Mouse (Mus musculus): ENCODE data around the gene Slc35a3.
"Not testable (repeated sequence)": the region's sequence is repeated elsewhere in the genome, so short reads cannot be mapped to it uniquely, and the experiment has no call there.

The Slc35a3 gene

GRCm38 (mm10) chr3:116712436-116712881, at the start of gene Slc35a3:
Slc35a3 (minus strand) TSS chr3:116712831.
- DNase-seq (ENCODE audit: inconsistent age in 2 of 2, low spot score in 1 of 2) = no peak

DNA sequence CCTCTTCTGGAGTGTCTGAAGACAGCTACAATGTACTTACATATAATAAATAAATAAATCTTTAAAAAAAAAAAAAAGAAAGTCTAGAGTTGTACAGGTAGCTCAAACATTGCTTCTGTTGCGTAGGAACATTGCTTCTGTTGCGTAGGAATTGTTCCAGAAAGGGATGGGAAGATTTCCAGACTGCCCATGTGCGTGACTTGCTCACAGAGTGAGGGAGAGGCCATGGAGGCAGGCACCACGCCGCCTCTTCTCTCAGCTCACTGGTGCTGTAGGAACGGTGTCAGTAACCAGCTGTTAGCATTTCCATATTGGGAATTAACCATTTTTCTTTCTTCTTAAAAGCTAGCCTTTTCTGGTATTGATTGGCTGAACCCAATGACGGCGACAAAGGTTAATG, 40.2 kb upstream of the Slc35a3 start:
- no peak for DNase-seq (ENCODE audit: inconsistent age in 2 of 2, low spot score in 1 of 2)

DNA sequence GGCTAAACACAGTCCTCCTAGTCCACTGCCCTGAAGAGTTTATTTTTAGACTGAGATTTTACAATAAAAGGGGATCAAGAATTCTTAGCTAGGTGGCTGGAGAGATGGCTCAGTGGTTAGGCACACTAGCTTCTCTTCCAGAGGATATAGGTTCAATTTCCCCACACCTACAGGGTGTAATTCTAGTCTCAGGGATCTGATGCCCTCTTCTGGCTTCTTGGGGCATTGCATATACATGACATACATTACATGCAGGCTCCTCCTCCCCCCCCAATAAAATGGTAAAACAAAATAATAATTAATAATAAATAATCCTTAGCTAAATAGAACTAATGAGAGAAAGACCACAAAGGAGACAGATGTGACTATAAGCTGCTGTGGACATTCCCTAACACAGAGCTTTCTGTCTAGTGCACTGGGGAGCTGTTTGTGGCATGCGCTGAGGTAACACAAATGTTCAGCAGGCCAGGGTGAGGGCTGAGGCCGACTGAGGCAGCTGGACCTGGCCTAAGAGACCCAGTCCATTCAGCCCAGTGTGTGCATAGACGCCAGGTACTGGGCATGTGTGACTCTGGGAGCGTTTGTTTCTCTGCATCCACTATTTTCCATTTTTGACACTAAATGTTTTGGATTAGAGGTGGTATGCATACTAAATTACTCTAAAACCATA, 38.7 kb upstream of the Slc35a3 start:
- DNase-seq (ENCODE audit: inconsistent age in 2 of 2, low spot score in 1 of 2) = peak in 1 of 2 experiments; percentile 74

DNA sequence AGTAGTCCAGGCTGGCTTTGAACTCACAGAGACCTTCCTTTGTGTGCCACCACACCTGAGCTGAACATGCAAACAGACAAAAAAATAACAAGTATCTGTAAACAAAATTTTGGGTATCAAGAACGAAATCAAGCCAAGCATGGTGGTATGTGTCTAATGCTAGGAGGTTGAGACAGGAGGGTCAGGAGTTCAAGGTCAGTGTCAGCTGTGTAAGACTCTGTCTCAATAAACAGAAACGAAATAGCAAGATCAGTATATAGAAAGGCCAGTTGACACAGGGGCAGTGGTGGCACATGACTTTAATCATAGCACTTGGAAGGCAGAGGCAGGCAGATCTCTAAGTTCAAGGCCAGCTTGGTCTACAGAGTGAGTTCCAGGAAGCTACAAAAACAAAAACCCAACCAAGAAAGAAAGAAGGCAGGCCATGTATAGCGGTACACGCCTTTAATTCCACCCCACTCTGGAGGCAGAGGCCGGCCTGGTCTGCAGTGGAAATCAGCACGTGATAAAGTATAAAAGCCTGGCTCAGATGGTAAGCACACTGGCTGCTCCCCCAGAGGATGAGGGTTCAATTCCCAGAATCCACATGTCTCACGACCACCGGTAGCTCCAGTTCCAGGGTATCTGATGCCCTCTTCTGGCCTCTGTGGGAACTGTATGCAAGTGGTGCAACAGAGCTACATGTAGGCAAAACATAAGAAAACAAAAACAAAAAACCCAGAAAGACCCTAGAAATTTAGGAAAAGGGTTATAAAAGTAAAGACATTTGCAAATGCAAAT, 36.0 kb upstream of the Slc35a3 start:
- DNase-seq (ENCODE audit: inconsistent age in 2 of 2, low spot score in 1 of 2) = peak; percentile 16 to 55

GRCm38 (mm10) chr3:116747648-116748047, 35.0 kb upstream of the Slc35a3 start:
- DNase-seq (ENCODE audit: inconsistent age in 2 of 2, low spot score in 1 of 2) = not testable (repeated sequence)

DNA sequence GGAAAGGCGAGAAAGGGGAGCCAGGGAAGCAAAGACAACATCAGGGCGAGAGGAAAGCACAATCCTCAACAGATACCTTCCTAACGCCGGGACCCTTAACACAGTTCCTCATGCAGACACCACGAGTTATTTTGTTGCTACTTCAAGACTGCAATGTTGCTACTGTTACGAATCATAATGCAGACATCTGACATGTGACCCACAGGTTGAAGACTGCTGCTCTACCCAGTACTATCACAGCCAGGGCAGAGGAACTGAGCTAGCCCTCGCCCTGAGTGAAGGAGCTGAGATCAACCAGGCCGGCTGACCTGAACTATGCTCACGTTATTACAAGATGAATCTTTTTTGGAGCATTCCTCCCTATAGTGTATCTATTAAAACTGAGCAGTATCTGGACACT, 28.3 kb upstream of the Slc35a3 start:
- DNase-seq (ENCODE audit: inconsistent age in 2 of 2, low spot score in 1 of 2) = no peak

DNA sequence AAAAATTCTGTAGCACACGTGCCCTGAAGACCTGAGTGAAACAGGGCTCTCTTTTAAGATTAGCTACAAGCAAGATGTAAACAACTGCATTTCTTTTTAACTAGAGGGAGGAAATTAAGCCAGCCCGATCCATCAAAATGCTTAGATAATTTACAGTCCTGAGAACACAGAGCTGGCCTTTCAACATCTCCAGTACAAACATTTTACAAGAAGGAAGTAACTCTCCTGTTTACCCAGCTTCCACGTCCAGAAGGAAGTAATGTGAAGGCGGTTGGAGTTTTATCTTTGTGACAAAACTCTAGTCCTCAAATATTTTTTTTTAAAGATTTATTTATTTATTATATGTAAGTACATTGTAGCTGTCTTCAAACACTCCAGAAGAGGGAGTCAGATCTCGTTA, 27.5 kb upstream of the Slc35a3 start:
- DNase-seq (ENCODE audit: inconsistent age in 2 of 2, low spot score in 1 of 2) = no peak

- DNase-seq (ENCODE audit: inconsistent age in 2 of 2, low spot score in 1 of 2) = peak in 1 of 2 experiments; percentile 74
Measured at GRCm38 (mm10) chr3:116737326-116737731, 24.7 kb upstream of the Slc35a3 start.

DNA sequence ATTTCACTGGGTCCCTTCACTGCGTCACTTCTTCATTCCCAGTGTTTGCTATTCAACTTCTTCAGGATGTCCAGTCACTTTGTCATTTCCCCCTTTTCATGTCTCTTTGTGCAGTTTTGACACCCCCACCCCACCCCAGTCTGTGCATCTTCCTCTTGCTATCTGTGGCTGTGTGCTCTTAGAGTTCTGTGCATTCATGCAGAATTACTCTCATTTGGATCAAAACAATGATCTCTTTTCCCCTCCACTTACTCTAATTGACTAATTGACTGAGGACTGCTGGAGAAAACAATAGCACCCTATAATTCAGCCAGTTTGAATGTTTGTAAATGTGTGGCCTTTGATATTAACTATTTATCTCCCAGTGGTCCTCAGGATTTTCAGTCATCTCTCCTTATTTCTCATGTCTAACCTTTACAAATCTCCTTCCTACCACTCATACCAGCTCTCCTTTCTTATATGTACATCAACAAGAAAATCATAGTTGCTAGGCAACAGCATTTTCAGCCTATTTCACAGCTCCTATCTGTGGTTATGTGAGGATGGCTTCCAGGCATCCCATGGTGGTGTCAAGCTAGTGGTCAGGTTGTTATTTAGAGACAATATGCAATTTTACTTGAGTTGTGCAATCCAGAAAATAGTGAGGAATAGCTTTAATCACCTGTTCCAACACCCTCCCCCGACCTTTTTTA, 17.0 kb upstream of the Slc35a3 start:
- no peak for DNase-seq (ENCODE audit: inconsistent age in 2 of 2, low spot score in 1 of 2)

- DNase-seq (ENCODE audit: inconsistent age in 2 of 2, low spot score in 1 of 2) = no peak
Measured at GRCm38 (mm10) chr3:116726807-116727206, 14.2 kb upstream of the Slc35a3 start.

DNA sequence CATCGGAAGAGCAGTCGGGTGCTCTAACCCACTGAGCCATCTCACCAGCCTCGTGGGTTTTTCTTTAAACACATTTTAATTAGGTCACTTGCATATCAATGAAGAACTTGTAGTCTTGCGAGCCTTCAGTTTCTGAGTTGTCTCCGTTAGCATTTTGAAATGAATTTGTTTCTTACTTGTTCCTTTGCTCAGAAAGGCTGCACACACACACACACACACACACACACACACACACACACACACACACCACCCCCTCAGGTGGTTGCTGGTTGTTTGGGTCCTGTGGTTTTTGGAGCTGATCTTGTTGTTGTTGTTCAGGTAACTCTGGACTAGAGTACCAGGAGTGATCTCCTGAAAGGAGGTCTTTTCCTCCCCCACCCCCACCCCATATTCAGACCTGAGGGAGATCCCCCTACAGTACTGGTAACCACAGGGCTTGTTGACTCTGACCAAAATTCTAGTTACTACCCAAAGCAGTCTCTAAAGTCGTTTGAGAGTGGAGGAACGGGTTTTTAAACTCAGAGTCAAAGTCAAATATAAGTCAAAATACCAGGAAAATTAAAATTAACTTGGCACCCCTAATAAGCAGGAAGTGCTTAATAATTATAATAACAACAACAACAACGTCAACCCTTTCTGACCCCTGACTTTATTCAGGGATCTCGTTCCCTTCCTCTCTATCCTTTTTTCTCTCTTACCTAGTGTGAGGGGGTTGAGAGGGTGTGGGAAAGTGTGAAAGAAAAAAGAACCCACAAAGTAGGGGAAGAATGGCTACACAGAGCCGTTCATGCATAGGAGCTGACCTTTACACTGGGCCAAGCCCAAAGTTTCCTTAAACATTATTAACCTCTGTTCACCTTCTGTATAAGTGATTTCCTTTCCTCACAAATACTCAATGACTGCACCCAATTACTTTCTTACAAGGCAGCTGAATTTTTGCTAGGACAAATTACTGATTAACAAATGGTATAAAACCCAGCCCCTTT, 11.2 kb upstream of the Slc35a3 start:
- no peak for DNase-seq (ENCODE audit: inconsistent age in 2 of 2, low spot score in 1 of 2)

GRCm38 (mm10) chr3:116722980-116723379, 10.3 kb upstream of the Slc35a3 start:
- DNase-seq (ENCODE audit: inconsistent age in 2 of 2, low spot score in 1 of 2) = no peak

- DNase-seq (ENCODE audit: inconsistent age in 2 of 2, low spot score in 1 of 2) = no peak
Measured at GRCm38 (mm10) chr3:116718951-116719350, 6.3 kb upstream of the Slc35a3 start.

DNA sequence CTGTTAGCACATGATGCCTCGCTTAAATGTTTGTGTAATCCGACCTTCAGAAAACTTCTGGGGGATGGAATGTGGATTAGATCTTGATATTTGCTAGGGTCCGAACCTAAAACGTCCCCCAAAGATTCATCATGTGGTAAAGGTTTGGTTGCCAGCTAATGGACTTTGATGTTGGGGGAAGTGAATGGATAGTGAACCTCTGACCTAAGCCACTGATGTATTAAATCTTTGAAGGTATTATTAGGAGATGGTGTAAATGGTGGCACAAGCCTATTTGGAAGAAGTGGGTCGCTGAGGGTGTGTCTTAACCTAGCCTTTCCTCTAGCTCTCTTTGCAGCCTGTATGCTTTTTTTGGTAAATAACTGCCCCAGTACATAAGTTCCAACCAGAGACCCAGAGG, 400 bp upstream of the Slc35a3 start:
- DNase-seq (ENCODE audit: inconsistent age in 2 of 2, low spot score in 1 of 2) = peak in 1 of 2 experiments; percentile 24

DNA sequence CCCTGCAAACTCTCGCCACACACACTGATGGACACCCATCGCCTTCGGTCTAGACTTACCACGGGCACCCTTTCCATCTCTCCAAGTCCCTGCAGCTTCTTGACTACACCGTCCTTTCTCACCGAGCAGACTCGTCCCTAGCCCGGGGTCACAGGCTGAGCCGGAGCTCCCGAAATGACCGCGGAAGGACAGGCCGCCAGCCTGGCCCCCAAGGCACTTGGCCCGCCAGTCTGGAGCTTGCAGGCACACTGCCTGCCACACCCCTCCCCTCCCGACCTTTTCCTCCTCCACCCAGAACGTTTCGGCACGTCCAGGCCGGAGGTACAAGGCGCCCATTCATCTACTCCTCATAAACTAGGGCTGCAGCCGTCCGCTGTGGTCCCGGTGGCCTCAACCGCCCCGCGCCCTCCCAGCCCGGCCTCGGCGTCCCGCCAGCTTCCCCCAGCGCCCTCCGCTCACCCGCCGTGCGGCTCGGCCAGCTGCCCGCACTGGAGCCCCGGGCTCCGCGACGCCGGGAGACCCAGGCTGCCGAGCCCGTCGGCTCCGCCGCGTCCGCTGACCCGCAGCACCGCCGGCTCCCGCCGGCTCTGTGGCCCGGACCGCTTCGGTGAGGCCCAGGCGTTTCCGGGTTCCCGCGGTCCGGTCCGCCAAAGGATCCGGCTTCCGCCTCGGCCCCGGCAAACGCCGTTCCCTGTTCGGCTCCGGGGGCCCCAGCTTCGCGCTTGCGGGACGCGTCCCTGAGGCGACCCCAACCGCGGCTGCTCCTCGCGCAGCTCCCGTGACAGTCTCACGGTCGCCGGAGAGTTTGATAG, 801 bp downstream of the Slc35a3 start:
- peak; percentile 85 to 96 for DNase-seq (ENCODE audit: inconsistent age in 2 of 2, low spot score in 1 of 2)

GRCm38 (mm10) chr3:116710941-116711340, 1.7 kb downstream of the Slc35a3 start:
- DNase-seq (ENCODE audit: inconsistent age in 2 of 2, low spot score in 1 of 2) = no peak

GRCm38 (mm10) chr3:116705637-116706204, 6.9 kb downstream of the Slc35a3 start:
- DNase-seq (ENCODE audit: inconsistent age in 2 of 2, low spot score in 1 of 2) = no peak

DNA sequence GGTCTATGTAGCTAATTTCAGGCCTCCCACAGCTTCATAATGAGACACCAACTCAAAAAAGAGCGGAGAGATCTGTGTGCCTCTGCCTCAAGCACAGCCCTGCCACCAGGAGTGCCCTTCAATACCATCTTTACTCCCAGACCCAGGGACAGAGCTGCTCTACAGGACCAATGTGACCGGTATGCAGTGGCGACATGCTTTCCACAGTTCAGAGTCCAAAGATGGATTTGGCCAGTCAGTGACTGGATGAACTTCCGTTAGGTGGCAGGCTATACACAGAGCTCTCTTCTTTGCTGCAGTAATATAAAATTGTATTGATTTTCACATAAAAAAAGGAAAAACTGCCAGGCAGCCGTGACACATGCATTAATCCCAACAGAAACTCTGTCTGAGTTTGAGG, 8.8 kb downstream of the Slc35a3 start:
- no peak for DNase-seq (ENCODE audit: inconsistent age in 2 of 2, low spot score in 1 of 2)

- DNase-seq (ENCODE audit: inconsistent age in 2 of 2, low spot score in 1 of 2) = no peak
Measured at GRCm38 (mm10) chr3:116702647-116703272, 9.9 kb downstream of the Slc35a3 start.
